Mouse (Mus musculus): Measurements from ENCODE around the gene Mrpl12.

DNA sequence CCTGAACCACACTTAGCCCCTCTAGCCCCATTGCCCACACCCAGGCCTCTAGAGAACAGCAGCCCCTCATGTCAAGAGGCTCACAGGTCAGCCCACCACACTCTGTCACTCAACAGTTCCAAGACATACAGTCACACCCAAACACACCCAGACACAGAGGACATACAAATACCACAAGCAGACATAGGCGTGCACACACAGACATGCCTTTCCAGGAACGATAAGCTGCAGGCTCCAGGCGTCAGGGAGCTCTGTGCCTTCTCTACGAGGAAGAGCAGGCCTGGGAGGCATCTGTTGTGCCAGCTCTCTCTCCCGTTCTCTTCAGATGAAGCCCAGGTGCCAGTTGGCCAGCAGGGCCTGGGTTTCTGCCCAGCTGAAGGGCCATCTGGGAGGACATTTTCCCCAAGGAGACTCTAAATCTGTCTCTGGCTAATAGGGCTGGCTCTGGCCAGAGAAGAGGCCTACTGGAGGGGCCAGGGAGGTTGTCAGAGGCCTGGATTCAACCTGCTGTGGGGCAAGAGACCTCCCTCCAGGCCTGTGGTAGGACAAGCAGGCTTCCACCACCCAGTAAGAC, 36.6 kb downstream of the Mrpl12 start:
- no peak for TF ChIP-seq POLR2A (IDR thresholded peaks at IDR 0.05; ENCODE audit: low read depth, low read length)
- TF ChIP-seq CTCF (IDR thresholded peaks at IDR 0.05; ENCODE audit: borderline replicate concordance, insufficient read depth, low read length) = no peak

Data from embryonic fibroblast, embryonic 13.5 days (primary cell).